Mouse (Mus musculus): ENCODE measurements around the gene Cox8b. TPM values are rescaled to one million over a fixed set of nuclear protein-coding genes. Genes with fewer than 3 reads are reported as not detected.

Cox8b gene
- polyA plus RNA-seq, 1 experiment: not detected

- TF ChIP-seq POLR2A (IDR thresholded peaks at IDR 0.05; ENCODE audit: borderline replicate concordance, control insufficient read depth, low read depth, low read length): no peak
- TF ChIP-seq CTCF (IDR thresholded peaks at IDR 0.05; ENCODE audit: control insufficient read depth, insufficient read depth, low read length): no peak
- no peaks in the 10 kb centered on the region; the same call in 1 of the 2 replicates for H3K4me1 ChIP-seq (ENCODE audit: control insufficient read depth, insufficient read depth, low read length)
- WGBS: 1% methylated on average over 49 of the region's 49 CpGs
- no peak overlapping the region for H3K4me3 ChIP-seq (replicated peaks; ENCODE audit: control insufficient read depth, low read depth, low read length)
- H3K27ac ChIP-seq (ENCODE audit: control insufficient read depth, insufficient read depth, low read depth, low read length, poor library complexity): no peak overlapping the region
Measured at GRCm38 (mm10) chr7:140922398-140923069, 22.3 kb upstream of the Cox8b start.

DNA sequence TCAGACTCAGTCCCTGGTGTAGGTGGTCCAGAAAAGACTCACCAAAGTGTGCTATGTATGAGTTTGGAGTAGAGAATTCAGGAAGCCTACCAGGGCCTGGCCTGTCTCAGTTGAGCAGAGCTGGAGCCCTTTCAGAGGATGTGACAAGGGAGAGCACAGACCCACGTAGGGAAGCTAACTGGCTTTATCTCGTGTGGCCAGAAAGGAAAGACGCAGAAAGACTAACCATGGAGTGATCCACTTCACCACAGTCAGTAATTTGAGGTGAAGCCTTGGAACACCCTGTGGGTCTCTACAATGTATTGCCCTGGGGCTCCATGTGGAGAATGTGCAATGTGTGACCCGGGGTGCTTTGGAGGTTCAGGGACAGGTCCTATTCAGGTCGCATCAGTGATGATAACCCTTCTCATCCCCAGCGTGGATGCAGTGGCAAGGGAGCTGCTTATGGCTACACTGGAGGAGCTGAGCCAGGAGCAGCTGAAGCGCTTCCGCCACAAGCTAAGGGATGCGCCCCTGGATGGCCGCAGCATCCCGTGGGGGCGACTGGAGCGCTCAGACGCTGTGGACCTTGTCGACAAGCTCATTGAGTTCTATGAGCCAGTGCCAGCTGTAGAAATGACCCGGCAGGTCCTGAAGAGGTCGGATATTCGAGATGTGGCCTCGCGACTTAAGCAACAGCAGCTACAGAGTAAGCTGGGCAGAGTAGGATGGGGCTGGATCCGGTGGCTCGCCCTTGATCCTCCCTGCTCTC is 21.2 kb upstream of the Cox8b start:
- WGBS: 41% methylated on average over 22 of the region's 22 CpGs
- TF ChIP-seq POLR2A (IDR thresholded peaks at IDR 0.05; ENCODE audit: borderline replicate concordance, control insufficient read depth, low read depth, low read length) (no peak), CTCF (IDR thresholded peaks at IDR 0.05; ENCODE audit: control insufficient read depth, insufficient read depth, low read length) (no peak)
- Histone ChIP-seq H3K27ac (ENCODE audit: control insufficient read depth, insufficient read depth, low read depth, low read length, poor library complexity) (no peak overlapping the region), H3K4me1 (ENCODE audit: control insufficient read depth, insufficient read depth, low read length) (no peaks in the 10 kb centered on the region; the same call in 1 of the 2 replicates), H3K4me3 (replicated peaks; ENCODE audit: control insufficient read depth, low read depth, low read length) (no peak overlapping the region)

GRCm38 (mm10) chr7:140920418-140921029 is 20.3 kb upstream of the Cox8b start, which contains the start of gene Nlrp6:
Nlrp6 (plus strand) TSS chr7:140920902.
- no peaks in the 10 kb centered on the region; the same call in 1 of the 2 replicates for H3K4me1 ChIP-seq (ENCODE audit: control insufficient read depth, insufficient read depth, low read length)
- no peak for TF ChIP-seq POLR2A (IDR thresholded peaks at IDR 0.05; ENCODE audit: borderline replicate concordance, control insufficient read depth, low read depth, low read length)
- no peak for TF ChIP-seq CTCF (IDR thresholded peaks at IDR 0.05; ENCODE audit: control insufficient read depth, insufficient read depth, low read length)
- WGBS: 73% methylated on average over 8 of the region's 8 CpGs
- H3K4me3 ChIP-seq (replicated peaks; ENCODE audit: control insufficient read depth, low read depth, low read length): no peak within 1 kb of the TSS
- H3K27ac ChIP-seq (ENCODE audit: control insufficient read depth, insufficient read depth, low read depth, low read length, poor library complexity): no peak within 1 kb of the TSS

DNA sequence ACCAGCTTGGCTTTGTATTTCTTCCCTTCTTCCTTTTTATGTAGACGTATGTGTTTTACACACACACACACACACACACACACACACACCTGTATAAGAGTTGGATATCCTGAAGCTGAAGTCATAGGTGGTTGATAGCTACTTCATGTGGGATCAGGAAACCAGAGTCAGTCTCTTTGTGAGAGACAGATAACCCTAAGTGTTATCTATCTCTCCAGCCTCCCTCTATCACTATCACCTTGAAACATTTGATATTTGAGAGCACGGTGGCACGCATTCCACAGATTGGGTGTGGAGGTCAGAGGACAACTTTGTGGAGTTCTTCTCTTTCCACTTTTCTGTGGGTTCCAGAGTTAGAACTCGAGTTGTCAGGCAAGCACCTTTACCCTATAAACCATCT is 19.7 kb upstream of the Cox8b start:
- Histone ChIP-seq H3K27ac (ENCODE audit: control insufficient read depth, insufficient read depth, low read depth, low read length, poor library complexity) (no peak overlapping the region), H3K4me1 (ENCODE audit: control insufficient read depth, insufficient read depth, low read length) (no peaks in the 10 kb centered on the region; the same call in 1 of the 2 replicates), H3K4me3 (replicated peaks; ENCODE audit: control insufficient read depth, low read depth, low read length) (no peak overlapping the region)
- WGBS: 66% methylated on average over 4 of the region's 4 CpGs
- TF ChIP-seq POLR2A (IDR thresholded peaks at IDR 0.05; ENCODE audit: borderline replicate concordance, control insufficient read depth, low read depth, low read length) (no peak), CTCF (IDR thresholded peaks at IDR 0.05; ENCODE audit: control insufficient read depth, insufficient read depth, low read length) (no peak)

DNA sequence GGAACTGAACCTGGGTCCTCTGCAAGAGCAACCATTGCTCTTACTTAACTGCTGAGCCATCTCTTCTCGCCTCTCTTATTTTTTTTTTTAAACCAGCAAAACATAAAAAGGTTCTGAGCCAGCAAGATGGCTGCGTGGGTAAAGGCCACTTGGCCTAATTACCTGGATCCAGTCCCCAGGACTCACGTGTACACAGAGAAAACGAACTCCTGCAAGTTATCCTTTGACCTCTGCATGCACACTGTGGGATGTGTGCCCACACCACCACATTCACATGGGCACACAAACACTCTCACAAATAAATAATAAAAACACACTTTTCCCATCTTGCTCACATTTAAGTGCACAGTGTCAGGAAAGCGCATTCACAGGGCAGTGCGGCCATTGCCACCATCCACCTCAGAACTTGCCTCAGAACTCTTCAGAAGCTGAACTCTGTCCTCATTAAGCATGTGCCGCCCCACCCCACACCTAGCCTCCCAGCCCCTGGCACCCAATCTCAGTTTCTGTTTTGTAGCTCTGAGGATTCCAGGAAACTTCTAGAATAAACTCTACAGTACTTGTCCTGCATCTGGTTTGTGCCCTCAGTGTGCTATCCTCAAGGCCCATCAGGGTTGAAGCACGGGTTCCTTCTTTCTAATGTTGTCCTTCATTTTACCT is 13.9 kb upstream of the Cox8b start:
- TF ChIP-seq POLR2A (IDR thresholded peaks at IDR 0.05; ENCODE audit: borderline replicate concordance, control insufficient read depth, low read depth, low read length) (no peak), CTCF (IDR thresholded peaks at IDR 0.05; ENCODE audit: control insufficient read depth, insufficient read depth, low read length) (no peak)
- H3K27ac ChIP-seq (ENCODE audit: control insufficient read depth, insufficient read depth, low read depth, low read length, poor library complexity): no peak overlapping the region
- WGBS: 80% methylated on average over 8 of the region's 8 CpGs
- H3K4me3 ChIP-seq (replicated peaks; ENCODE audit: control insufficient read depth, low read depth, low read length): no peak overlapping the region
- H3K4me1 ChIP-seq (ENCODE audit: control insufficient read depth, insufficient read depth, low read length): no peaks in the 10 kb centered on the region

GRCm38 (mm10) chr7:140912846-140913482 is 12.7 kb upstream of the Cox8b start:
- H3K4me1 ChIP-seq (ENCODE audit: control insufficient read depth, insufficient read depth, low read length): no peaks in the 10 kb centered on the region
- WGBS: 87% methylated on average over 5 of the region's 5 CpGs

DNA sequence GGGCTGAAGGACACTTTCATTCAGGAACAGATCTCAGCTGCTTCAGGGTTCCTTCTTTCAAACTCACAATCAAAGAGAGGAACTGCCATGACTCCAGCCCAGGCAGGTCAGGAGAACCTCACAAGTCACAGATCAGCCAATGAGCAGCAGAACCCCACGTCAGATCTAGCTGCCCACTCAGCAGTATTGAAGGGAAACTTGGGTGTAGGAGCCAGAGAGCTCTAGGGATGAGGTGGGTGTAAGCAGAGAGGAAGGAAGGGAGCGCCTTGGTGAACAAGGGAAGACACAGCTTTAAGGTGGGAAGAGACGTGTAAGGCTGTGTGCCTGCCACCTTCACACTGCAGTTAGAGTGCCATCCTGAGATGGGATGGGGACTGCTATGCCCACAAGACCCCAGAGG is 12.0 kb upstream of the Cox8b start:
- TF ChIP-seq CTCF (IDR thresholded peaks at IDR 0.05; ENCODE audit: control insufficient read depth, insufficient read depth, low read length): no peak
- no peak for TF ChIP-seq POLR2A (IDR thresholded peaks at IDR 0.05; ENCODE audit: borderline replicate concordance, control insufficient read depth, low read depth, low read length)
- Histone ChIP-seq H3K4me1 (ENCODE audit: control insufficient read depth, insufficient read depth, low read length) (no peaks in the 10 kb centered on the region), H3K4me3 (replicated peaks; ENCODE audit: control insufficient read depth, low read depth, low read length) (no peak overlapping the region), H3K27ac (ENCODE audit: control insufficient read depth, insufficient read depth, low read depth, low read length, poor library complexity) (no peak overlapping the region)
- WGBS: 54% methylated on average over 3 of the region's 3 CpGs

More at GRCm38 (mm10) chr7:140912846-140913482, 12.7 kb upstream of the Cox8b start:
- no peak for TF ChIP-seq POLR2A (IDR thresholded peaks at IDR 0.05; ENCODE audit: borderline replicate concordance, control insufficient read depth, low read depth, low read length)
- no peak for TF ChIP-seq CTCF (IDR thresholded peaks at IDR 0.05; ENCODE audit: control insufficient read depth, insufficient read depth, low read length)
- H3K27ac ChIP-seq (ENCODE audit: control insufficient read depth, insufficient read depth, low read depth, low read length, poor library complexity): no peak overlapping the region
- no peak overlapping the region for H3K4me3 ChIP-seq (replicated peaks; ENCODE audit: control insufficient read depth, low read depth, low read length)

All from bone marrow, adult 2 months (tissue).